Mouse (Mus musculus): Measurements from ENCODE around the gene Tmem251.

Gene Tmem251

DNA sequence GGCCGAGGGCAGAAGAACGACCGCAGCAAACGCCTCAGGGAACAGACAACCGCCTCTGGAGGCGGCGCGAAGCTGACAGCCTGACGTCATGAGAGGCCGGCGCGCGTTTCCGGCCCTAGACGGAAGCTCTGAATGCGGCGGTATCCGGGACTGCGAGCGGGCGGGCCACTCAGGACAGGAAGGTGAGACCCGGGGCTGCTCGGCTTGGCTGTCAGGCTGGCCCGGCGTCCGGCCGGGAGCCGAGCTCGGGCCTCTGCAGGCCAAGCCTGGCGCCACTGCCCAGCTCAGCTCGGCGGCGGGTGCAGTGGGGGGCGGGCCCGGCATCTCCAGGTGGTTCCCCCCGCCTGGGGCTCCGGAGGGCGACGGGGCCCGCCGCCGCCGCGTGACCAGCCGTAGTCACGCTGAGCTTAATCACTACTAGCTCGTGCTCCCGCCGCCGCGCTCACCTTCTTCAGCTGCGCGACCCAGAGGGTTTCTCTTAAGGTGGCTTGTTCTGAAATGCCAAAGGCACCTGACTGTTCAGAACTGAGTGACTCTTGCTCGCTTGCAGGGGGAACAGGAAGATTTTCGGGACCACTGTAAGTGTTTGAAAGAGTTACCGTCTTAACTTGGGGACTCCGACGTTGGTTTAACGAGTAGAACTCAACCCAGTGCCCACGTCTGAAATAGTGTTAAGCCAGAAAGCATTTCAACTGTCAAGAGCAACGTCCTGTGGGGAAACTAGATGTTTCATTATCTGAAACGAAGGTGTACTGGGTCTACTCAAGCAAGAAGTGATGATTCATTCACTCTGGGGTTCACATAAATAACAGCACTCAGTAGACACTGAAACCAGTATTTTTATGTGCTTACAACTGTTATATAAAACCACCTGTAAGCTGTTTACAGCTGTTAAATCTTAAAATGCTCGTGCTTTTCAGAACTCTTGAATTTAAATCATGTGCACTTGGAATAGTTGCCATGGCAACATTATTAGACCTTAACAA lies at the start of gene Tmem251, which contains the start of gene Moap1:
Gene Tmem251 (plus strand): TSS at position 174 of the 986 bp plus-strand sequence.
Gene Moap1 (minus strand): TSS at position 73 of the 986 bp plus-strand sequence.
- DNase-seq (ENCODE audit: low spot score), result peak; percentile 79

DNA sequence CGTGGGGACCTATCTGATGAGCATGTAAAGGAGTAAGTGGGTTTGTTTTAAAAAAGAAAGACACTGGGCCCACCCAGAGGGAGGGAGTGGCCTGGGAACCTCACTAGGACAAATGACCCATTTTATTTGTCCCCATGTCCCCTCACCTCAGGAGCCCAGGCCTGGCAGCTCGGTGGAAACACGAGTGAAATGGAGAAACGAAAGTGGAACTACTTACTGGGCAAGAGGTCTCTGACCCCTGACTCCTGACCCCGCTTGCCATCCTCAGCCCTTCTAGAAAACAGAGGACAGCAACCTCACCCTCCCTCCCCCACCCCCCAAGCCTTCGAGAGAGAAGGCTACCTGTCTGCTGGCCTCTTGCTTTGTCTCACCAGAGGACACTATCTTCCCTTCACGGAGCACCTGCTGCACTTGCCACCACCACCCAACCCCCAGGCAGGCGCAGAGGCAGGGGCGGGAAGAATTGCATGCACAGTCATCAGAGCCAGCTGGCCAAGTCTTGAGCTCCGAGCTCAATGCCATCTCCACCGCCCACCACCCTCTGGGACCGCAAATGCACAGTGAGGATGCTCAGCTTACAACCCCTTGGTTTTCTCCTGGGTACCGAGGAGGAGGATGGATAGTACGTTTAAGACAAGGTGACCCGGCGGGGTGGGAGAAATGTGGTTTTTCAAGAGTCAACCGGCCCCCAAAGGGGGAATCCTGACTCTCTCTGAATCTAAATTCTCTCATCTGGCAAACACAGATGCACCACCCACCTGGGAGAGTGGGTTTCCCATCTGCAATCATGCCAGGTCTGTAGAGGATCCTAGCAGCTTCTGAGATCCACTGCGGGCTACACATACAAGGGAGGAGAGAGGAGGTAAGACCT lies 48.0 kb upstream of the Tmem251 start:
- no peak for DNase-seq (ENCODE audit: low spot score)

DNA sequence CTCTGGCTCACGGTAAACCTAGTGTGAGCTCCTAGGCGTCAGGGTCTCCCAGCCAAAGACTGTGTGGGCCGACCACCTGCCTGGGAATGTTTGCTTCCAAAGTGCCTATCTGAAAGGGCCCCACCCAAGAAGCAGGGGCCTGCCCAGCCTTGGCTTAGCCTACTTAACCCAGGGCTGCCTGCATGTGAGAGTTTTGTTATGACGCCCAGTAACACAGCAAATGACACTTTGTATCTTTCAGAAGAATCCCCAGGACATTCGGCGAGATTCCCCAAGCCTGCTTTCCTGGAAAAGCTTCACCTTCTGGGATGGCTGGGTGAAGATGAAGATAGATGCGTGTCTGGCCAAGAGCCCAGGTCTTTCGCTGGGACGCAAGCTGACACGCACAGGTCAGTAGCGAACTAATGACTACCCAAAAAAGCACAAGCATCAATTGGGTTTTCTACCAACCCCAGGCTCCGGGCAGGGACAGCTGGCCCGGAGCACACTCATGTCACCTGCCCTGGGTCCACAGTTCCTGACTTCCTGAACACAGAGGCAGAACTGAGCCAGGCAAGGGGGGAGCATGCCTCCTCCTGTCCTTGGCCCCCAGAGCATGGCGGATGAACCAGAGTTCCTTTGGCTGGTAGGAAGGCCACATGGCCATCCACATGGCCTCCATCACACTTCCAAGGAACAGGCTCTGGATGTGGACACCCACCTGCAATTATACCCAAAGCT lies 46.8 kb upstream of the Tmem251 start:
- no peak for DNase-seq (ENCODE audit: low spot score)

DNA sequence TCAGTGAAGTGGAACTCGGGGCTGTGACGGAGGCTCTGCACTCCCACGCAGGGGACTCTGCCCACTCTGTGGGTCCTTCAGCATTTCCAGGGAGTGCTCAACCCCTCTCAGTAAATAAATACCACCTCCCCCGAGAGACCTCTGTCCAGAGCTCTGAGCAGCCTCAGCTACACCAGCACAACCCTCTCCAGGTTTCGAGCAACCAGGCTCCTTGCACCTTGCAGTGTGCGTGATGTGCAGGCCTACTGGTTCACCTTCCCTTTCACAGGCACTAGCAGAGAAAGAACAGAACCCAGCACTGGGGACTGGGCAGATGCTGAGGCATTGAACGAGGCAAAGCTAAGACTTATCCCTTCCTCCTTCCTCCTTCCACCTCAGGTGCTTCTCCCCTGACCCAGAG lies 46.2 kb upstream of the Tmem251 start:
- no peak for DNase-seq (ENCODE audit: low spot score)

DNA sequence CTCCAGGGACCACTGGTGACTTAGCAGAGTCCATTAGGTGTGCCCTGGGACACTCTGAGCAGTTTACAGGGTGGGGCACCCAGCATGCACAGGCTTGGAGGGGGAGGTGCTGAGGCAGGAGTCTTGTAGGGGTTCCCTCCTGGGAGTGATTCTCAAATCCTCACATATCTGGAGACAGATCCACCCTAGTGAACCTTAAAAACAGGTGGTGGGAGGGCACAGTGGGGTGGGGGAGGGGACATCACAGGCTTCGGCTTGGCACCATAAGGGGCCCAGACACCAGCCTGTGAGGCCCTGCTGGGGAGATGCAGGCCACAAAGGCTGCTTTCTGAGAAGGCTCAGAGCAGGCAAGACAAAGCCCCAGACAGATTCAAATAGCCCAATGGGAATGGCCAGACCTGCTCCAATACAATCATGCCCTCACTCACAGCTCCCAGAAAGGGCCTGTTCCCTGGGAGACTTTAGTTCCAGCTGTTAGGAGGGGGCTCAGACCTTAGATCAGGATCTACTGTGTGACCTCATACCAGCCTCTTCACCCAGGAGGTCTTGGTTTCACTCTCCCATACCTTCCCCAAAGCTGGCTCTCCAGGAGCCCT lies 45.4 kb upstream of the Tmem251 start:
- no peak for DNase-seq (ENCODE audit: low spot score)

DNA sequence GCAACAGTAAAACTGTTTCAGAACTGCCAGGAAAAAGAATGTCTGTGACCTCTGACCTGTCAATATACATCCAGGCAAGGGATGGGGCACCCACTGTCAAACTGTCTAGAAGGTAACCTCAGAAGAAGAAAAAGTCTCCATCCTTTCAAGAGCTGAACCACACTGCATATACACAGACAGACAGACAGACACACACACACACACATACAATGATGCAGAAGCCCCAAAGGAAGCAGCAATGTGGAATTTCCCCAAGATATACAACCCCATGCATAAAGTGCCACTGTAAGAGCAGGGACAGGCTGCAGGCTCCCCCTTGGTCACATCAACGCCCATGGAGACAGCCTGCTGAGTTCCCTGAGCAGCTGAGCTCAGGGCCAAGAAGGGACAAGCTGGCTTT lies 44.4 kb upstream of the Tmem251 start:
- DNase-seq (ENCODE audit: low spot score), result no peak

DNA sequence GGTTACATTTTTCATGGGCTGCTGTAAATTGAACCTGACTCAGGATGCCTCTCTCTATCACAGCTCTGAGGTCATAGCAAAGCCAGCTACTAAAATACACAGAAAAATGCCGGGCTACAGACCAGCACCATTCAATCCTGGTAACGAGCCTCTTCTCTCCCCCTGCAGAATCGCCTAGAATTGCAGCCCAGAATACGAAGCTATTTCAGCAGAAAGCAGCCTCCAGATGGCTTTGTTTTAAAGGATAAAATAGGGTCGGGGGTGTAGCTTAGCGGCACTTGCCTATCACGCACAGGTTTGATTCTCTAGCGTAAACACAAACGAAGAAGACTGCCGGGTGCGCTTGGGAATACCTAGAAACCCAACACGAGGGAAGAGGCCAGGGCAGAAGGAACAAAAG lies 43.1 kb upstream of the Tmem251 start:
- DNase-seq (ENCODE audit: low spot score), result no peak

DNA sequence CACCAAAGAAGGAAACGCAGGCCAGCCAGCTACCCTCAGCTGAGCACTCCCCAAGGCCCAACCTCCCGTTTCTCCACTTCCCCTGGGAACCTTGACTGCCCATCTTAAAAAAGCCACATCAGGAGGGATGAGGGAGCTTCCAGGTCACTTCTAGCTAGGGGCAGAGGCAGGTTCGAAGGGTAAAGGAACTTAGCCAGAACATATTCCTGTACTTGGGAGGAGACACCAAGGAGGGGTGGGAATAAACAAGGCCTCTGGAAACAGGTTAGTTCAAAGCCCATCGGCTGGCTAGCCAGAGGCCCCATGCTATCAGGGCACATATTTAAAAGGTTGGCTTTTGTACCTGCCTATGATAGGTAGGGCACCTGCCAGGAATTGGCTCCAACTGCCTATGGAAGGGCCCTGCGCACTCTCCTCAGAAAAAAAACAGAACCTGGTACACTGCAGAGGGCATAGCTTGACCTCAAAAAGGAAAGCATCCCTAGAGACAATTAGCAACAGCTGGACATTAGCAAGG lies 41.8 kb upstream of the Tmem251 start:
- DNase-seq (ENCODE audit: low spot score), result no peak

DNA sequence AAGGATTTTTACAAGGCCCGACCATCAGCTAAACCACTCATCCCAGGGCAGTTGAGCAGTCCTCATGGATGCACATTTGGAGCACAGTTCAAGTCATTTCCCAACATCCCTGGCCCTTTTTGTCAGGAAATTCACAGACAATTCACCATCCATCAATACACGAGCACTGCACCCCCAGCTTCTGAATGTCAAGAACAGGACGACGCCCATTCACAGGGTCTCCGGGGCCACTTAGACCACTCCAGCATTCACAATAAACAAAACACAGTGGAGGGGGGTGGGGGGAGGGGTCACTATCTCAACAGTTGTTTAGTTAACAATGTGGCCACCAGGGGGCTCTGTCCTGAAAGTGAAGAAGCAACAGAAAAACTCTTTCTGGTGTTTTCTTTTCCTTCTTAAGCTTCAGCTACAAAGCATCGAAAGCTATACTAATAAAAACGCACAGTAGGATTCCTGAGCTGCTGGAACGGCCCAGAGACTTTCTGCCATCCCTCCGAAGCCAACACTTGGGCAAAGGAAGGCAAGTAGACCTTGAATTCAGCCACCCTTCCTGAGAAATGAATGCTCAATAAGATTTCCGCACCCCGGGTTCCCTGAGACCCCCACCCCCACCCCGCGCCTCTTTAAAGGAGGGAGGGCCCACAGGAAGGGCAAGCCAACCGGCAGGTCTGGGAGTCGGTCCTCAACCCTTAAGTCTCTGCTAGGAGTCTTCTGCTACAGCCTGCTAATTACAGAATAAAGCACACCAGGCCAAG lies 41.0 kb upstream of the Tmem251 start:
- no peak for DNase-seq (ENCODE audit: low spot score)

DNA sequence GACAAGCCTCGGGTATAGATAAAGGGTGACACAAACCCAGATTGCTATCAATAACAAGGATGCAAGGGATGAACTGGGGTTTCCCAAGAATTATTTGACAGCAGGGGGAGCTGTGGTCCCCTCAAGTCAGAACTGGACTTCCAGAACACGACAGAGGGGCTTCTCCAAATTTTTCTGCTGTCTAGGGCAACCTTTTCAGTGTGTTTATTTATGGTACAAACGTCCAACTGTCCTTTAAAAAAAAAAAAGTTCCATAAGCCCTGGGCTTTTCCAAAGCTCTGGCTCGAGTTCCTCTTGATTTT lies 40.5 kb upstream of the Tmem251 start:
- DNase-seq (ENCODE audit: low spot score), result no peak

DNA sequence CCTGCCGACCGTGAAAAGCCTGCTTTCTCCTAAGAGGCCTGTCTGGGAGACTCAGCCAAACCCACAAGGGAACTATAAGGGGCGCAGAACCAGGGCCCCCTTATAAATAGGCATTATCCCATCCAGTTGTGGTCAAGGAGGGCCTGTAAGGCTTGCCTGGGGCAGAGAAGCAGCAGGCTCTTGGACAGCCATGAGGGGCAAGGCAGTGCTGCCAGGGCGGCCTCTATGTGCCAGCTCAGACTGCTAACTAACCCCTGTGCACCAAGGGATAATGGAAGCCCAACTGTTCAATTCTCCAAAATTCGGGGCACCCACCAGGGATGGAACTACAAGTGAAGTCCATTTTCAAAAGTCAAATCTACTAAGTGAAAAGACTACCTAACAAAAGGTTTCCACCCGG lies 40.1 kb upstream of the Tmem251 start:
- no peak for DNase-seq (ENCODE audit: low spot score)

DNA sequence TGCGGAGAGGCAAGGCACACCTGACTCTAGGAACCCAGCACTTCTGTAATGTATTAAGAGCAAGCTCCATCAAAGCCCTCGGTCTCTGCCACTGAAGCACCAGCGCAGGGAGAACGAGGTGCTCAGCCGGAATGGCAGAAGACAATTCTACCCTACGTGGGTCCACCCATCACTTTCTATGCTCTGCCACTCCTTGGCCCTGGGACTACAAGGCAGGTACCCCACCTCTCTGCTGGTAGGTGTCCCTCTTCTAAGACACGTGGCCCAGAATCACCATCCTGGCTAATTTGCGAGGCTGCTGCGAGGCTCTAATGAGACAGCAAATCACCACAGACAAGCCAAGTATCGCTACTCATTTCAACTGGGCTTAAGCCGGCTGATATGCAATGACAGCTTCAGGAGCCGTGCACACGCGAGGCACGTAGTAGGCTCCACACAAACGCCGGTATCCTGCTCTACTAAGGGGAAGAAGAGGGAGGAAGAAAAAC lies 39.6 kb upstream of the Tmem251 start:
- no peak for DNase-seq (ENCODE audit: low spot score)

DNA sequence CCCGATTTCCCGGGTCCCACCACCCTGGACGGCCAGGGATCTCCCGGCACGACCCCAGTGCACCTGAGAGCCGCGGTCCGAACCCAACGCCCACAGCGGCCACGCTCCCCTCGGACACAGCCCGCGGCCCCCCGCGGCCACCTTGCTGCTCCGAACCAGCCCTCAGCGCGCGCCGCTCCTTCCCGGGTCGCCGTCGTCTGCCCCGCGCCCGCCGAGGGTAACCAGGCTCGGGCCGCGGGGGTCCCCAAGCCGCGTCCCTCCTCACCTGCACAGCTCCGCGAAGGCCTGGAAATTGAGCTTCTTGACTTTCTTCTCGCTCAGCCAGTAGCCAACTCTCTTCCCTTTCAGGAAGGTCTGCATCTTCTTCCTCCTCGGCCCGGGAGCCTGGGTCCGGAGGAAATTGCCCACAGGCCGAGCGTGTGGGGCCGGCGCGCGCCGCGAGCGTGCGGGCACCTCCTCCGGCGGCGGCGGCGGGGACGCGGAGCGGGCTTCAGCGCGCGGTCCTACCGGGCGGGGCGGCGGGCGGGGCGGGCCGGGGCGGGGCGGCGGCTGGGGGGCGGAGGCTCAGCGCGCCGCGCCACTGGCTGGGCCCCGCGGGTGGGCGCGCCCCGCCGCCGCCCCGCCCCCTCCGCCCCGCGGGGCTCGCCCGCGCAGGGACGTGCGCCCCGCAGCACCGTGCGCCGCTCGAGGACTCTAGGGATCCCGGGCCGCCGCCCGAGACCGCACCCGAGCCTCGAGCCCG lies 38.9 kb upstream of the Tmem251 start, which contains the start of gene Itpk1:
Gene Itpk1 (minus strand): TSS at position 474 of the 742 bp plus-strand sequence.
- DNase-seq (ENCODE audit: low spot score), result peak; percentile 44

DNA sequence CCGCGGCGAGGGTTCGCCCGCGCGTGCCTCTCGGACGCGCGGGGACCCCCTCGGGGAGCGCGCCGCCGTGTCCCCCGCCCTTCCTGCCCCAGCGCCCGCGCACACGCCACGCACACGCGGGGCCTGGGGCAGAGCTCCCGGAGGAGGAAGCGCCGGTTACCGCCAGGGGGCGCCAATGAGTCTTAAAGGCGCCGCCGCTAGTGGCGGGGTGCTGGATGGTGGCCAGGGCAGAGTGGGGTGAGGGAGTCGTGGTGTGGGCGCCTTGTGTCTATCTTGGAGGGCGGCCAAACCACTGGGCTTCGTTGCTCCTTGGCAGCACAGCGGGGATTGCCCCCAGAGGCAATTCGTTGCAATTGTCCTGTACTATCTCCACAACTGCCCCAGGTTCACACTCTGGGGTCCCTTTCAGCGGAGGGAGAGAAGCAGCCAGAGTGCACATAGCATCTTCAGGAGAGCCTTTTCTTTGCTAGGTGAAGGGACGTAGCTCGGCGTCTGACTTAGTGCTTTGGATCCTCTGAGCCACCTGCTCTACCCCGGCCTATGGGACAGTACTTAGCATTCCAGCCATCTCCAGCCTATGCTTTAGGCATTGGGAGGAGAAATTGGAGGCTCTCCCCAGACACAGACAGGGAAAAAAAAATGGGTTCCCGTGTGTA lies 38.2 kb upstream of the Tmem251 start:
- peak; percentile 77 for DNase-seq (ENCODE audit: low spot score)

DNA sequence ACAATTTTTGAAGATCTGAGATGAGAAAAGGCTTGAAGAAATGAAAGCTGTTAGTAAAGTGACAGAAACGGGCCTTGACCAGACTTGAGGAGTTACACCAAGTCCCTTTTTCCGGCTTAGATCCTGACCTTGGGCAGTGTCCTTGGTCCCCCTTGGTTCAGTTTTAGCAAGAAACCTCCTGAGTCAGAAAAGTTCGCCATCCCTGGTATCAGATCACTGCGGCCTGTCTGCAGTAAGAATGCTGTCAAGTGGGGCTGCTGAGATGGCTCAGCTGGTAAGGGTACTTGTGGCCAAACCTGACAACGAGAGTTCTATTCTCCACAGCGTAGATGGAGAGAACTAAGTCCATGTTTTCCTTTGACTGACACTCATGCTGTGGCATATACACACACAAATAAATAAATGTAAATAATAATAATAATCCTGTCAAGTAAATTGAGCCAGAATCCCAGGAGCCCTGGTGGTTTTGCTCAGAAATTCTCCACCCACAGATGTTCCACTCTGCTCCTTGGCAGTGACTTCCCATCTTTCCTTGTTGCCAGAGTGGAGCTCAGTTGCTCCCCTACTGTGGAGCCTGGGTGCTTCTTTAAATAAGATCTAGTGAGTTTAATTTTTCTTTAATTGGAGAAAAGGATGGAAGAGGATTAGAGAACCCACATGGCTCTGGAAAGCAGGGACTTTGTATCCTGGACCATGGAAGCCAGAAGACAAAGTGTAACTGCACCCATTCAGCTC lies 37.5 kb upstream of the Tmem251 start:
- DNase-seq (ENCODE audit: low spot score), result no peak

DNA sequence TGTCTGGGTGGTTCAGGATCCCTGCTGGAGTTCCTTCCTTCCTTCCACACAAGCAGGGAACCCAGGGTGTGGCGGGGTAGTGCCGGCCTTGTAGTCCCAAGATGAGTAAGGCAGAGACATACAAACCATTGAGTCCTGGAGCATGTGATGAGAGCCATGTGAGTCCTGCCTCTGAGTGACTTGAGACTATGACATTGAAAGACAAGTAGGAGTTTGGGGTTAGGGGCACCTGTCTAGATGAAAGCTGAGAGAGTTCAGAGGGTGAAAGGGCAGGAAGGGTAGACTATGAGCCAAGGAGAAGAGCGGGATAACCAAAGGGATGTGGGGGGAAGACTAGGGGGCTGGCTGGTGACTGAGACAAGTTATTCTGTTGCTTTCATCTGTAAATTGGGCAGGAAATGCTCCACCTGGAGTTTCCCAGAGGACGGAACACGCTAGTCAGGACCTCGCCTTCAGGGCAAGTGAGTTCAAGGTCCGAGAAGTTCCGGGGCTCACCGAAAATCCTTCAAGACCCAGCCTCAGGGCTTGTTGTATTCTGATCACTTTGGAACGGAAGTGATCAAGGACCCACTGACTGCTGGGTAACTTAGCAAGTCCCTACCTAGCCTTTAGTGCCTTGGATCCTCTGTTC lies 36.6 kb upstream of the Tmem251 start:
- DNase-seq (ENCODE audit: low spot score), result no peak

DNA sequence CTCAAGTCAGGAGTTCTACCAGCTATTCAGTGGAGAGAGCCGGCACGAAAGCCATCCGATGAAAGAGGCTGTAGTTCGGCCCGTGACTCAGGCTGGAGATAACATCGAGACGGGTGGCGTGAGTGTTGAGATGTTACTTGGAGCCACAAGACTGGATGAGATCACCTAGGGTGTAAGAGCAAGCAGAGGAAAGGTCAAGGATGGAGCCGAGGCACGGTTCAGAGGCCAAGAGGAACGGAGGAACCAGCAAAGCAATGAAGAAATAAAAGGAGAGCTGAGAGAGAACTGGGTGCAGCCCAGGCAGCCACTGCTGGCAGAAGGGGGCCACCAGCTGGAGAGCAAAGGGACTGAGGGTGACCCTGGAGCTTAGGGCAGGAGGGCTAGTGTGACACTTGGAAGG lies 35.3 kb upstream of the Tmem251 start:
- DNase-seq (ENCODE audit: low spot score), result no peak

DNA sequence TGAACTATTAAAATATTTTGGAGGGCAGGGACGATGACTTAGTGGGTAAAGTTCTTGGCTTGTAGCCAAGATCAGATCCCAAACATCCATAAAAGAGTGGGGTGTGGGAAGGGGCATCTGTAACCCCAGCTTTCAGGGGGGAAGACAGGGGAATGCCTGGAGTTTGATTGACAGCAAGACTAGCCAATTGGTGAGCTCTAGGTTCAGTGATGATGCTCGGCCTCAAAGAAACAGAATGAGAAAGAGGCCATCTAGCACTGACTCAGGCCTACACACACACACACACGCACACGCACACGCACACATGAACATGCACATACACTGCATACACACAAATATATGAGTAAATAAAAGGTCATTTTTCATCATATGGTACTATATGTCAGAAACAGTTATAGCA lies 33.7 kb upstream of the Tmem251 start:
- DNase-seq (ENCODE audit: low spot score), result no peak
